Mouse (Mus musculus): ENCODE results near the gene Cyb561.

GRCm38 (mm10) chr11:105934816-105935215 lies 18.3 kb downstream of the Cyb561 start:
- no peak for TF ChIP-seq POLR2A (IDR thresholded peaks at IDR 0.05; ENCODE audit: borderline replicate concordance, insufficient read depth, low read length)
- TF ChIP-seq CTCF (IDR thresholded peaks at IDR 0.05; ENCODE audit: borderline replicate concordance, insufficient read depth, low read depth, low read length), result no peak

All from cerebellum, adult 2 months (tissue).